Mouse (Mus musculus) heart, postnatal 10 days (tissue): ENCODE measurements around the gene Gm14851. TPM values are rescaled to one million over a fixed set of nuclear protein-coding genes. Genes with fewer than 3 reads are reported as not detected.
"Not testable (repeated sequence)": the region's sequence is repeated elsewhere in the genome, so short reads cannot be mapped to it uniquely, and the experiment has no call there.

Experiments used
- DNase-seq, 2 experiments: peaks; one replicate each; pipeline ENCODE4 v3.0.0; 2021
- intact Hi-C: fragments of 180-260 bp; cut with DNase I; formaldehyde crosslinking; loops from one replicate; pipeline ENCODE4 v1.15.1; 2025
- total RNA-seq, 2 experiments: library from RNA; stranded (reverse); gene quantifications; 2 replicates each; pipeline ENCODE4 v1.2.3; 2021

Gm14851 gene
- total RNA-seq, result not detected

- intact Hi-C loops, result not testable (repeated sequence)
Measured at GRCm38 (mm10) chr8:21095950-21096349, at the start of gene Gm14851. Gm14851 (minus strand) TSS chr8:21096050.

GRCm38 (mm10) chr8:21134342-21134741 lies 38.5 kb upstream of the Gm14851 start, which contains the start of gene Defa30:
Defa30 (plus strand) TSS chr8:21134642.
- intact Hi-C loops, DNase-seq: not testable (repeated sequence)

More at GRCm38 (mm10) chr8:21095950-21096349, at the start of gene Gm14851:
- not testable (repeated sequence) for DNase-seq

GRCm38 (mm10) chr8:21093106-21093505 lies 2.7 kb downstream of the Gm14851 start:
- peak in 1 of 2 experiments; percentile 1 for DNase-seq
- intact Hi-C loops, result no loop called here

GRCm38 (mm10) chr8:21084142-21084541 lies 11.7 kb downstream of the Gm14851 start, which contains the start of gene Defa25:
Defa25 (plus strand) TSS chr8:21084442.
- intact Hi-C loops, DNase-seq: not testable (repeated sequence)

GRCm38 (mm10) chr8:21064738-21065137 lies 31.1 kb downstream of the Gm14851 start, which contains the start of gene Defa35:
Defa35 (plus strand) TSS chr8:21065038.
- intact Hi-C loops, DNase-seq: not testable (repeated sequence)

GRCm38 (mm10) chr8:21054747-21055146 lies 41.1 kb downstream of the Gm14851 start, which contains the start of gene Defa23:
Defa23 (plus strand) TSS chr8:21055047.
- intact Hi-C loops, DNase-seq: not testable (repeated sequence)

Other genes with a start within 250 kb of the Gm14851 start
- not detected for gene Defb33, start 203.4 kb downstream of the Gm14851 start, total RNA-seq
- not detected for gene Gm15056, start 193.4 kb downstream of the Gm14851 start, total RNA-seq
- not detected for gene Gm6040, start 174.0 kb downstream of the Gm14851 start, total RNA-seq
- gene AY761185, start 151.3 kb downstream of the Gm14851 start, total RNA-seq, result not detected
- gene Defa21, start 70.5 kb downstream of the Gm14851 start, total RNA-seq, result not detected
- not detected for gene Defa23, start 41.0 kb downstream of the Gm14851 start, total RNA-seq
- not detected for gene Defa35, start 31.0 kb downstream of the Gm14851 start, total RNA-seq
- gene Defa25, start 11.6 kb downstream of the Gm14851 start, total RNA-seq, result not detected
- gene Defa30, start 38.6 kb upstream of the Gm14851 start, total RNA-seq, result not detected
- gene Defa22, start 66.2 kb upstream of the Gm14851 start, total RNA-seq, result not detected
- not detected for gene Defa31, start 95.6 kb upstream of the Gm14851 start, total RNA-seq
- not detected for gene Gm15293, start 105.5 kb upstream of the Gm14851 start, total RNA-seq
- not detected for gene Gm15292, start 153.7 kb upstream of the Gm14851 start, total RNA-seq
- gene Defa27, start 219.5 kb upstream of the Gm14851 start, total RNA-seq, result not detected
- gene Defa29, start 231.0 kb upstream of the Gm14851 start, total RNA-seq, result not detected